In the genomic region with DNA sequence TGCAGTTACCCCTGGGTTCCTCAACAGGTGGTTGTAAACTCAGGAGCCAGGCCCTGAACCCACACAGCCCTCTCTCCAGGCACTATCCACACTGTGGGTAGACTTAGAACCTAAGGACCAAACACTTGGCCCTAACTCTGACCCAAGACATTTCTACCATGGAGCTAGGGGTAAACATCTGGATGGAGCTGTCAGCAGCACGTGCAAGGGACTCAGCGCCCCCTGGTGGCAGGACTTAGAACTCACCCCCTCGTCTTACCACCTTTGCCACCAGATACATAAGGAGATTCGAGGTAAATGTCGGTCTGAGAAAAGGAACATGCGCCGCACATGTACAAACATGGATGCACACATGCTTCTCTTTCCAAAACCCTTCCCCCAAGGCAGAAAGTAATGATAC, we compare ENCODE assay signal across 9 mouse cellular contexts. TPM values are rescaled to one million over a fixed set of nuclear protein-coding genes. Genes with fewer than 3 reads are reported as not detected.
A peak's percentile ranks its signal among the peaks of the same experiment; 100 is the strongest.
DNase-seq lines count a peak whose midpoint lies in the region; ATAC-seq and TF ChIP-seq lines count a peak whose summit lies in the region.
"Had no signal": no experiment of that assay in that cellular context is flagged by ENCODE, and none has a peak within 500 bp of the region (broad histone marks: within the 10 kb centered on the region; RNA-seq: fewer than 3 reads in every experiment).

No protein-coding gene starts in this region.

- H3K27me3 ChIP-seq in cerebellum, adult 2 months (ENCODE audit: control insufficient read depth, insufficient read depth, low read length) = peaks cover 7% of the 10 kb centered on the region; the same call in 1 of the 2 replicates
- peaks cover 57% of the 10 kb centered on the region for H3K27me3 ChIP-seq in neural tube, embryonic 15.5 days (replicated peaks)
- peaks cover 48% of the 10 kb centered on the region for H3K27me3 ChIP-seq in embryonic facial prominence, embryonic 14.5 days (replicated peaks; ENCODE audit: control insufficient read depth, insufficient read depth, low read length)

- no peak overlapping the region for H3K9ac ChIP-seq in neural tube, embryonic 15.5 days (replicated peaks)
- no peak overlapping the region for H3K9ac ChIP-seq in embryonic facial prominence, embryonic 14.5 days (ENCODE audit: low read depth, low read length)

- no peak overlapping the region for H3K4me2 ChIP-seq in neural tube, embryonic 15.5 days
- no peak overlapping the region for H3K4me2 ChIP-seq in embryonic facial prominence, embryonic 14.5 days (ENCODE audit: low read depth, low read length)

- peak in 1 of 2 experiments; percentile 21 for DNase-seq in cerebellum, adult 2 months
- no peak for DNase-seq in cerebellum, adult 11-12 months
- peak; percentile 54 for DNase-seq in neural tube, embryonic 10.5 days (ENCODE audit: extremely low spot score, low spot score)
- peak; percentile 49 for DNase-seq in embryonic facial prominence, embryonic 14.5 days (ENCODE audit: low spot score)
- DNase-seq in large intestine, adult 2 months (ENCODE audit: low read depth, low spot score) = peak; percentile 16
- DNase-seq in naive thymus-derived CD4-positive, alpha-beta T cell, adult 2 months (ENCODE audit: low read depth) = peak; percentile 64
- peak; percentile 12 to 75 for DNase-seq in thymus, postnatal 10 days (ENCODE audit: low spot score in 2 of 2)

- TF ChIP-seq POLR2A in cerebellum, adult 2 months (IDR thresholded peaks at IDR 0.05; ENCODE audit: borderline replicate concordance, insufficient read depth, low read length) = no peak

- ATAC-seq in neural tube, embryonic 15.5 days (ENCODE audit: low FRiP score) = no peak
- no peak for ATAC-seq in embryonic facial prominence, embryonic 14.5 days (ENCODE audit: low read depth)

- H3K27ac ChIP-seq in cerebellum, adult 2 months (ENCODE audit: insufficient read depth, low read length) = no peak overlapping the region
- no peak overlapping the region for H3K27ac ChIP-seq in neural tube, embryonic 15.5 days (replicated peaks)
- H3K27ac ChIP-seq in embryonic facial prominence, embryonic 14.5 days (replicated peaks; ENCODE audit: low read depth, low read length) = no peak overlapping the region

- peak; percentile 45; the same call in 1 of the 2 replicates for TF ChIP-seq CTCF in cerebellum, adult 2 months (IDR thresholded peaks at IDR 0.05; ENCODE audit: borderline replicate concordance, insufficient read depth, low read depth, low read length)

- H3K4me3 ChIP-seq in cerebellum, adult 2 months (replicated peaks; ENCODE audit: insufficient read depth, low read depth, low read length) = no peak overlapping the region
- no peak overlapping the region for H3K4me3 ChIP-seq in neural tube, embryonic 15.5 days (replicated peaks)
- H3K4me3 ChIP-seq in embryonic facial prominence, embryonic 14.5 days (ENCODE audit: low read depth, low read length) = no peak overlapping the region

- 41% methylated on average over 7 of the region's 7 CpGs for WGBS in cerebellum, adult 2 months
- WGBS in neural tube, embryonic 15.5 days = 39% methylated on average over 7 of the region's 7 CpGs
- WGBS in embryonic facial prominence, embryonic 14.5 days = 40% methylated on average over 7 of the region's 7 CpGs
- WGBS in large intestine, adult 2 months = 34% methylated on average over 7 of the region's 7 CpGs

- no peaks in the 10 kb centered on the region for H3K4me1 ChIP-seq in cerebellum, adult 2 months (ENCODE audit: control insufficient read depth, insufficient read depth, low read length)
- peaks cover 4% of the 10 kb centered on the region for H3K4me1 ChIP-seq in neural tube, embryonic 15.5 days
- H3K4me1 ChIP-seq in embryonic facial prominence, embryonic 14.5 days (ENCODE audit: control insufficient read depth, insufficient read depth, low read length) = peaks cover 4% of the 10 kb centered on the region; the same call in 1 of the 2 replicates

- H3K9me3 ChIP-seq in neural tube, embryonic 15.5 days (replicated peaks) = no peaks in the 10 kb centered on the region
- peaks cover 12% of the 10 kb centered on the region; the same call in 1 of the 2 replicates for H3K9me3 ChIP-seq in embryonic facial prominence, embryonic 14.5 days (ENCODE audit: control insufficient read depth, low read length)

- no peaks in the 10 kb centered on the region for H3K36me3 ChIP-seq in neural tube, embryonic 15.5 days
- H3K36me3 ChIP-seq in embryonic facial prominence, embryonic 14.5 days (ENCODE audit: control insufficient read depth, insufficient read depth, low read length) = no peaks in the 10 kb centered on the region

RNA-seq across cellular contexts. Expression of a gene that starts 20.9 kb away (rescaled TPM):
- 0.03 TPM in 1 of 2 replicates, not detected in the other for polyA plus RNA-seq in cerebellum, adult 2 months (2012; rRNA removed)
- 0.14 and 0.27 TPM in 2 replicates for polyA plus RNA-seq in neural tube, embryonic 15.5 days (2015; fragmentation: Nextera tagmentation; extraction: Ambion mirVana)
- polyA plus RNA-seq in embryonic facial prominence, embryonic 14.5 days (2014; fragmentation: Nextera tagmentation; extraction: Ambion mirVana) = 0.18 TPM in 1 of 2 replicates, not detected in the other
- not detected in 2 replicates for polyA plus RNA-seq in large intestine, adult 2 months (2012; rRNA removed)
- polyA plus RNA-seq: stomach, embryonic 16.5 days had no signal

RNA-seq across cellular contexts. Expression of a gene that starts 28.3 kb away (rescaled TPM):
- polyA plus RNA-seq in cerebellum, adult 2 months (2012; rRNA removed) = 0.26 TPM in 1 of 2 replicates, not detected in the other
- polyA plus RNA-seq in neural tube, embryonic 15.5 days (2015; fragmentation: Nextera tagmentation; extraction: Ambion mirVana) = not detected in 2 replicates
- 0.26 TPM in 1 of 2 replicates, not detected in the other for polyA plus RNA-seq in embryonic facial prominence, embryonic 14.5 days (2014; fragmentation: Nextera tagmentation; extraction: Ambion mirVana)
- polyA plus RNA-seq in large intestine, adult 2 months (2012; rRNA removed) = not detected in 2 replicates
- polyA plus RNA-seq: stomach, embryonic 16.5 days had no signal
